Mouse (Mus musculus): ENCODE measurements around the gene Atg4b.

DNA sequence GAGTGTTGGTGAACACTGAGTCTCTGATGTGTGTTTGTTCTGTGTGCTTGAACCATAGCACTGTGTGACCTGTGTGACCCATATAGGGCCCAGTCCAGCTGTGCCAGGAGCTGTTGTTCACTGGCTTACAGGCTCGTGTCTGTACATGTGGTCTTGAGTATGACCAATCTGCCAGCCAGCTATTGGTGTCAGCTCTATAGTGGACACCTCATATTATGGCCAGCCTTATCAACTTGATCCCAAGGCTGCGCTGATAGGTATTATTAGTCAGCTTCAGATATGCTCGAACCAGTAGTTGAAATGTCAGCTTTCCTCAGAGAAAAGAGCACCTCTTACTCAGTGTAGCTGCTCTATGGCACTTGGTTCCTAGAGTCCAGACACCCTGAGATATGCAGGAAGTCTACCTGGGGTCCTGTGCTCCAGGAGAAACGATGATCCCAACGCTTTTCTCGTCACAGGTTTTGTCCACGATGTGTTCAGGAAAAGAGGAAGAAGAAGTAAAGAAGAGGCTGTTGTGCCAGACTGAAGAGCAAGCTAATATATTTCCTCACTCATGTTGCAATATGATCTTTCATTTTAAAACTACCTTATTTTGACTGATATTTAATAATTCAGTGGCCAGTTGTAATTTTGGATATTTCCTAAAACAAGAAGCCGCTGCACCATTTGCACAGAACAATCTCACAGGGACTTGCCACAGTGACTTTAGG lies 66.7 kb downstream of the Atg4b start:
- TF ChIP-seq GATA1 (IDR thresholded peaks at IDR 0.05; ENCODE audit: borderline replicate concordance, low read length) (no peak), CTCF (IDR thresholded peaks at IDR 0.05; ENCODE audit: low read depth, low read length) (no peak), TAL1 (conservative IDR thresholded peaks at IDR 0.05; ENCODE audit: low read depth, low read length) (no peak), POLR2AphosphoS5 (IDR thresholded peaks at IDR 0.05; ENCODE audit: insufficient replicate concordance, low read depth, low read length) (no peak)

Measured in G1E (cell line).